ENCODE assay signal across 8 mouse cellular contexts in the genomic region with DNA sequence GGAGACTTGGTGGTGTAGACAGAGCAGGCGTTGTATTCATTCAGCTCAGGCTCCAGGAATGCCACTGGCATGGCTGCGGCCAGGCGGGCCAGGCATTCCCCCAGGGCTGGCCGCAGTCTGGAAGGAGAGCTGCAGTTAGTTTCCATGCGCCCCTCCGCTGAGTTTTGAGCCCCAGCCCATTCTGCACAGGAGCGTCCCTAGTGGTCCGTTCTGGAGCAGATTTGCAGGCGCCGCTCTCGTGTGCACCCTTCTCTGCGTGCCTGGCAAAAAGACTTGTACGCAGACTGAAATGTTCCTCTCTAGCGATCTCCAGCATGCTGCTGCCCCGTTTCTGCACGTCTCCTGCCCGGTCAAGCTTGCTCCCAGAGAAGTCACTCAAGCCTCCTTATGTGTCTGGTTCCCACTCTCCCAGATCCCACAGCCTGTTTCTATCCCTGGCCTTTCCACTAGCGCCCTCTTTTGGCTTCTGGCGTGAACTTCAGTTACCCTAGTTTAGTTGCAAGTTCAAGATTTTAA.
A peak's percentile ranks its signal among the peaks of the same experiment; 100 is the strongest.
DNase-seq lines count a peak whose midpoint lies in the region; ATAC-seq and TF ChIP-seq lines count a peak whose summit lies in the region.

No protein-coding gene starts in this region.

- peaks cover 43% of the 10 kb centered on the region for H3K27me3 ChIP-seq in E14TG2a.4 (ENCODE audit: insufficient read depth, low read length)
- no peaks in the 10 kb centered on the region for H3K27me3 ChIP-seq in embryonic facial prominence, embryonic 14.5 days (replicated peaks; ENCODE audit: control insufficient read depth, insufficient read depth, low read length)
- no peaks in the 10 kb centered on the region for H3K27me3 ChIP-seq in intestine, embryonic 15.5 days (replicated peaks)

- peak overlapping the region; percentile 25; the same call in 1 of the 2 replicates for H3K4me2 ChIP-seq in embryonic facial prominence, embryonic 14.5 days (ENCODE audit: low read depth, low read length)
- H3K4me2 ChIP-seq in intestine, embryonic 15.5 days (replicated peaks): peak overlapping the region; percentile 37

- H3K9ac ChIP-seq in embryonic facial prominence, embryonic 14.5 days (ENCODE audit: low read depth, low read length): no peak overlapping the region
- no peak overlapping the region for H3K9ac ChIP-seq in intestine, embryonic 15.5 days

- DNase-seq in gastrocnemius, adult 2 months: no peak
- DNase-seq in gastrocnemius, adult 8-10 months (ENCODE audit: low spot score in 2 of 2): no peak
- DNase-seq in embryonic facial prominence, embryonic 14.5 days (ENCODE audit: low spot score): peak; percentile 42
- peak; percentile 72 for DNase-seq in mesoderm, embryonic 11.5 days (ENCODE audit: low read depth, low spot score)
- no peak for DNase-seq in ovary, postnatal 36 days (ENCODE audit: low spot score)

- H3K4me1 ChIP-seq in E14TG2a.4 (replicated peaks; ENCODE audit: low read depth, low read length): peaks cover 30% of the 10 kb centered on the region
- no peaks in the 10 kb centered on the region; the same call in 1 of the 2 replicates for H3K4me1 ChIP-seq in embryonic facial prominence, embryonic 14.5 days (ENCODE audit: control insufficient read depth, insufficient read depth, low read length)
- no peaks in the 10 kb centered on the region for H3K4me1 ChIP-seq in intestine, embryonic 15.5 days (replicated peaks)

- H3K36me3 ChIP-seq in E14TG2a.4 (ENCODE audit: insufficient read depth, low read length): peaks cover 13% of the 10 kb centered on the region
- H3K36me3 ChIP-seq in embryonic facial prominence, embryonic 14.5 days (ENCODE audit: control insufficient read depth, insufficient read depth, low read length): no peaks in the 10 kb centered on the region
- no peaks in the 10 kb centered on the region for H3K36me3 ChIP-seq in intestine, embryonic 15.5 days

- no peak overlapping the region for H3K4me3 ChIP-seq in gastrocnemius, adult 2 months
- H3K4me3 ChIP-seq in E14TG2a.4 (replicated peaks; ENCODE audit: low read length): peak overlapping the region; percentile 71
- H3K4me3 ChIP-seq in embryonic facial prominence, embryonic 14.5 days (ENCODE audit: low read depth, low read length): no peak overlapping the region
- peak overlapping the region; percentile 10; the same call in 1 of the 2 replicates for H3K4me3 ChIP-seq in intestine, embryonic 15.5 days (replicated peaks)

- intact Hi-C loops in gastrocnemius, adult 2 months (cut with DNase I): no loop called here

- no peaks in the 10 kb centered on the region for H3K9me3 ChIP-seq in E14TG2a.4 (ENCODE audit: low read length)
- H3K9me3 ChIP-seq in embryonic facial prominence, embryonic 14.5 days (ENCODE audit: control insufficient read depth, low read length): no peaks in the 10 kb centered on the region
- H3K9me3 ChIP-seq in intestine, embryonic 15.5 days: no peaks in the 10 kb centered on the region

- peak; percentile 66 for ATAC-seq in embryonic facial prominence, embryonic 14.5 days (ENCODE audit: low read depth)
- no peak for ATAC-seq in intestine, embryonic 15.5 days
- ATAC-seq in erythroid progenitor cell, adult 5-6 weeks (replicated peaks; ENCODE audit: low FRiP score, poor library complexity, severe bottlenecking): no peak

- WGBS in embryonic facial prominence, embryonic 14.5 days: 8% methylated on average over 19 of the region's 19 CpGs
- 13% methylated on average over 19 of the region's 19 CpGs for WGBS in intestine, embryonic 15.5 days

- peak overlapping the region; percentile 3; the same call in 1 of the 2 replicates for H3K27ac ChIP-seq in gastrocnemius, adult 2 months
- H3K27ac ChIP-seq in embryonic facial prominence, embryonic 14.5 days (replicated peaks; ENCODE audit: low read depth, low read length): no peak overlapping the region
- no peak overlapping the region for H3K27ac ChIP-seq in intestine, embryonic 15.5 days

- peak; percentile 59 for TF ChIP-seq CTCF in gastrocnemius, adult 2 months (IDR thresholded peaks at IDR 0.05)
- peak; percentile 89 for TF ChIP-seq CTCF in E14TG2a.4 (conservative IDR thresholded peaks at IDR 0.05; ENCODE audit: low read length)

Comparison
In these comparisons a context has a peak if more than half of its experiments do, and no peak if none do; other contexts are left out.
1. DNase-seq: peak in embryonic facial prominence, embryonic 14.5 days (single experiment) and mesoderm, embryonic 11.5 days (single experiment); none in gastrocnemius, adult 2 months (single experiment), gastrocnemius, adult 8-10 months (0 of 2) and ovary, postnatal 36 days (single experiment).
2. H3K4me3 ChIP-seq: peak in E14TG2a.4 (single experiment) and intestine, embryonic 15.5 days (single experiment); none in gastrocnemius, adult 2 months (single experiment) and embryonic facial prominence, embryonic 14.5 days (single experiment).